Mouse (Mus musculus): ENCODE results near the gene Dock9.

- TF ChIP-seq POLR2A (IDR thresholded peaks at IDR 0.05; ENCODE audit: insufficient read length, low read depth) (no peak), MYOD1 (IDR thresholded peaks at IDR 0.05; ENCODE audit: control insufficient read depth in 1 of 3, insufficient read length in 2 of 3, low read depth in 2 of 3) (no peak), TCF12 (IDR thresholded peaks at IDR 0.05; ENCODE audit: insufficient read depth, poor library complexity, severe bottlenecking) (no peak), CEBPB (IDR thresholded peaks at IDR 0.05; ENCODE audit: insufficient read depth, poor library complexity, severe bottlenecking) (no peak)
These were observed 156.4 kb downstream of the Dock9 start for GRCm38 (mm10) chr14:121641271-121641670.

Data from myocyte (in vitro differentiated cells).